Mouse (Mus musculus): ENCODE measurements around the gene Ier3.

The Ier3 gene

GRCm38 (mm10) chr17:35810900-35811648 lies 10.4 kb upstream of the Ier3 start:
- DNase-seq (ENCODE audit: low read depth, low spot score) = no peak

GRCm38 (mm10) chr17:35812307-35812706 lies 9.2 kb upstream of the Ier3 start:
- DNase-seq (ENCODE audit: low read depth, low spot score) = no peak

- no peak for DNase-seq (ENCODE audit: low read depth, low spot score)
These were observed 8.7 kb upstream of the Ier3 start for GRCm38 (mm10) chr17:35812736-35813135.

GRCm38 (mm10) chr17:35813245-35813647 lies 8.2 kb upstream of the Ier3 start:
- DNase-seq (ENCODE audit: low read depth, low spot score) = peak; percentile 75

- DNase-seq (ENCODE audit: low read depth, low spot score) = no peak
These were observed 7.8 kb upstream of the Ier3 start for GRCm38 (mm10) chr17:35813653-35814052.

- no peak for DNase-seq (ENCODE audit: low read depth, low spot score)
These were observed 6.8 kb upstream of the Ier3 start for GRCm38 (mm10) chr17:35814678-35815077.

- no peak for DNase-seq (ENCODE audit: low read depth, low spot score)
These were observed 5.6 kb upstream of the Ier3 start for GRCm38 (mm10) chr17:35815836-35816235.

GRCm38 (mm10) chr17:35816686-35817085 lies 4.8 kb upstream of the Ier3 start:
- DNase-seq (ENCODE audit: low read depth, low spot score) = no peak

- DNase-seq (ENCODE audit: low read depth, low spot score) = no peak
These were observed 4.3 kb upstream of the Ier3 start for GRCm38 (mm10) chr17:35817226-35817625.

GRCm38 (mm10) chr17:35820111-35820510 lies 1.4 kb upstream of the Ier3 start:
- DNase-seq (ENCODE audit: low read depth, low spot score) = no peak

- no peak for DNase-seq (ENCODE audit: low read depth, low spot score)
These were observed 1.1 kb downstream of the Ier3 start for GRCm38 (mm10) chr17:35822564-35822963.

GRCm38 (mm10) chr17:35822964-35823937 lies 1.8 kb downstream of the Ier3 start, which contains the start of gene Flot1:
Flot1 (plus strand) TSS chr17:35823230.
- DNase-seq (ENCODE audit: low read depth, low spot score) = peak; percentile 91

GRCm38 (mm10) chr17:35824402-35824801 lies 2.9 kb downstream of the Ier3 start:
- no peak for DNase-seq (ENCODE audit: low read depth, low spot score)

GRCm38 (mm10) chr17:35825109-35825850 lies 3.8 kb downstream of the Ier3 start:
- no peak for DNase-seq (ENCODE audit: low read depth, low spot score)

GRCm38 (mm10) chr17:35829737-35830136 lies 8.3 kb downstream of the Ier3 start:
- peak; percentile 90 for DNase-seq (ENCODE audit: low read depth, low spot score)

GRCm38 (mm10) chr17:35832400-35833238 lies 11.1 kb downstream of the Ier3 start:
- peak; percentile 41 for DNase-seq (ENCODE audit: low read depth, low spot score)

- DNase-seq (ENCODE audit: low read depth, low spot score) = no peak
These were observed 11.8 kb downstream of the Ier3 start for GRCm38 (mm10) chr17:35833239-35833751.

- no peak for DNase-seq (ENCODE audit: low read depth, low spot score)
These were observed 12.4 kb downstream of the Ier3 start for GRCm38 (mm10) chr17:35833894-35834293.

GRCm38 (mm10) chr17:35834696-35835422 lies 13.4 kb downstream of the Ier3 start:
- DNase-seq (ENCODE audit: low read depth, low spot score) = no peak
